Mouse (Mus musculus) heart, embryonic 16.5 days (tissue): ENCODE data around the gene Anpep. TPM values are rescaled to one million over a fixed set of nuclear protein-coding genes. Genes with fewer than 3 reads are reported as not detected.
A peak's percentile ranks its signal among the peaks of the same experiment; 100 is the strongest.

Experiments
- ATAC-seq: fragments of 200-750 bp; cut with Nextera tagmentation; replicated peaks from 2 replicates; pipeline ENCODE4 v1.8.0; 2017; ENCODE audit warnings: moderate number of reproducible peaks; ENCODE audit not compliant: insufficient read depth, low FRiP score; ENCODE audit errors: extremely low read depth
- H3K27ac ChIP-seq: fragments of 300-500 bp; sonication (generic); 2 replicates; pipeline ENCODE4 v1.5.1; 2014; ENCODE audit warnings: mild to moderate bottlenecking, low read length, control low read depth, moderate library complexity
- H3K27me3 ChIP-seq: fragments of 300-500 bp; sonication (generic); 2 replicates; pipeline ENCODE4 v1.6.1; 2014; ENCODE audit warnings: low read length, mixed read lengths; ENCODE audit not compliant: control insufficient read depth, insufficient read depth
- H3K36me3 ChIP-seq: fragments of 300-500 bp; sonication (generic); 2 replicates; pipeline ENCODE4 v1.6.1; 2014; ENCODE audit not compliant: control insufficient read depth, insufficient read depth
- H3K4me1 ChIP-seq: fragments of 300-500 bp; sonication (generic); 2 replicates; pipeline ENCODE4 v1.6.1; 2014; ENCODE audit warnings: low read length, mixed read lengths; ENCODE audit not compliant: control insufficient read depth, insufficient read depth
- H3K4me2 ChIP-seq: fragments of 300-500 bp; sonication (generic); 2 replicates; pipeline ENCODE4 v1.6.1; 2014; ENCODE audit warnings: low read depth, mild to moderate bottlenecking, control low read depth, low read length
- H3K4me3 ChIP-seq: fragments of 300-500 bp; sonication (generic); 2 replicates; pipeline ENCODE4 v1.5.1; 2014; ENCODE audit warnings: mild to moderate bottlenecking, control low read depth, low read length
- H3K9ac ChIP-seq: fragments of 300-500 bp; sonication (generic); 2 replicates; pipeline ENCODE4 v1.6.1; 2014; ENCODE audit warnings: low read length, control low read depth
- H3K9me3 ChIP-seq: fragments of 300-500 bp; sonication (generic); replicated peaks from 2 replicates; pipeline ENCODE4 v1.6.1; 2016; ENCODE audit warnings: low read length; ENCODE audit not compliant: control insufficient read depth
- WGBS: fragments of 180-500 bp; shearing (Covaris S2); extraction: QIAGEN DNeasy Blood & Tissue Kit; methylation state at CpG from one replicate; pipeline ENCODE4 v1.1.7; 2014; 5-methylcytosine and 5-hydroxymethylcytosine counted together
- polyA plus RNA-seq: library from polyadenylated mRNA; unstranded; fragments of >200 nt; fragmentation: Nextera tagmentation; extraction: Ambion mirVana; gene quantifications from 2 replicates; pipeline ENCODE4 v1.2.1, GENCODE M21; 2015

Anpep gene
- polyA plus RNA-seq, 1 experiment from 2014 or later: 19.1 TPM

GRCm38 (mm10) chr7:79828341-79828740 lies 32.5 kb downstream of the Anpep start:
- Histone ChIP-seq H3K9ac (no peak overlapping the region), H3K27me3 (no peaks in the 10 kb centered on the region)
- 74% methylated on average over 3 of the region's 3 CpGs for WGBS

GRCm38 (mm10) chr7:79822092-79822695 lies 38.7 kb downstream of the Anpep start:
- ATAC-seq: no peak
- Histone ChIP-seq H3K9me3 (peaks cover 2% of the 10 kb centered on the region; the same call in 1 of the 2 replicates), H3K9ac (no peak overlapping the region), H3K4me3 (no peak overlapping the region), H3K4me2 (no peak overlapping the region), H3K4me1 (peaks cover 7% of the 10 kb centered on the region), H3K36me3 (0 out of 2 replicates have a peak, but pooled peaks cover 6% of the 10 kb centered on the region), H3K27ac (no peak overlapping the region), H3K27me3 (no peaks in the 10 kb centered on the region)
- WGBS: 70% methylated on average over 12 of the region's 12 CpGs

More at GRCm38 (mm10) chr7:79828341-79828740, 32.5 kb downstream of the Anpep start:
- ATAC-seq: no peak
- no peak overlapping the region for H3K27ac ChIP-seq
- H3K4me1 ChIP-seq: no peaks in the 10 kb centered on the region
- peaks cover 2% of the 10 kb centered on the region; the same call in 1 of the 2 replicates for H3K9me3 ChIP-seq
- H3K4me2 ChIP-seq: no peak overlapping the region
- no peak overlapping the region for H3K4me3 ChIP-seq
- H3K36me3 ChIP-seq: 0 out of 2 replicates have a peak, but pooled peaks cover 6% of the 10 kb centered on the region

- no peak for ATAC-seq
- Histone ChIP-seq H3K4me1 (peaks cover 7% of the 10 kb centered on the region), H3K36me3 (0 out of 2 replicates have a peak, but pooled peaks cover 3% of the 10 kb centered on the region), H3K4me3 (no peak overlapping the region), H3K4me2 (no peak overlapping the region), H3K27ac (no peak overlapping the region), H3K9me3 (peaks cover 2% of the 10 kb centered on the region; the same call in 1 of the 2 replicates), H3K9ac (no peak overlapping the region), H3K27me3 (peaks cover 2% of the 10 kb centered on the region; the same call in 1 of the 2 replicates)
- WGBS: 60% methylated on average over 11 of the region's 11 CpGs
Measured at GRCm38 (mm10) chr7:79819996-79820395, 40.9 kb downstream of the Anpep start.

GRCm38 (mm10) chr7:79819515-79819914 lies 41.3 kb downstream of the Anpep start:
- Histone ChIP-seq H3K36me3 (no peaks in the 10 kb centered on the region), H3K27me3 (peaks cover 2% of the 10 kb centered on the region; the same call in 1 of the 2 replicates), H3K4me1 (peaks cover 7% of the 10 kb centered on the region), H3K27ac (no peak overlapping the region), H3K4me3 (no peak overlapping the region), H3K9ac (no peak overlapping the region), H3K4me2 (no peak overlapping the region), H3K9me3 (no peaks in the 10 kb centered on the region)
- WGBS: 14% methylated on average over 4 of the region's 4 CpGs
- 0 out of 2 replicates have a peak, but pooled peaks have one; percentile 67 for ATAC-seq

- Histone ChIP-seq H3K27ac (no peak overlapping the region), H3K9me3 (no peaks in the 10 kb centered on the region), H3K4me1 (peaks cover 7% of the 10 kb centered on the region), H3K36me3 (no peaks in the 10 kb centered on the region), H3K27me3 (peaks cover 2% of the 10 kb centered on the region; the same call in 1 of the 2 replicates), H3K4me3 (no peak overlapping the region), H3K9ac (no peak overlapping the region), H3K4me2 (no peak overlapping the region)
- ATAC-seq: no peak
- WGBS: 9% methylated on average over 6 of the region's 6 CpGs
Measured at GRCm38 (mm10) chr7:79818321-79818720, 42.5 kb downstream of the Anpep start.

GRCm38 (mm10) chr7:79813409-79813808 lies 47.5 kb downstream of the Anpep start:
- H3K27me3 ChIP-seq: peaks cover 23% of the 10 kb centered on the region

GRCm38 (mm10) chr7:79810611-79811506 lies 50.0 kb downstream of the Anpep start, which contains the start of gene Mesp2:
TSS of gene Mesp2 (plus strand) at chr7:79810727.
- 11% methylated on average over 70 of the region's 71 CpGs for WGBS
- no peaks in the 10 kb centered on the region for H3K36me3 ChIP-seq

More at GRCm38 (mm10) chr7:79813409-79813808, 47.5 kb downstream of the Anpep start:
- WGBS: 65% methylated on average over 1 of the region's 1 CpGs
- H3K4me1 ChIP-seq: peaks cover 3% of the 10 kb centered on the region; the same call in 1 of the 2 replicates
- no peak overlapping the region for H3K4me3 ChIP-seq
- H3K9ac ChIP-seq: no peak overlapping the region
- no peak overlapping the region for H3K27ac ChIP-seq
- H3K36me3 ChIP-seq: no peaks in the 10 kb centered on the region
- no peak for ATAC-seq
- H3K4me2 ChIP-seq: no peak overlapping the region
- H3K9me3 ChIP-seq: no peaks in the 10 kb centered on the region

GRCm38 (mm10) chr7:79808561-79808960 lies 52.3 kb downstream of the Anpep start:
- Histone ChIP-seq H3K36me3 (no peaks in the 10 kb centered on the region), H3K27me3 (peaks cover 21% of the 10 kb centered on the region), H3K27ac (no peak overlapping the region), H3K4me2 (no peak overlapping the region), H3K9me3 (no peaks in the 10 kb centered on the region), H3K4me1 (peaks cover 7% of the 10 kb centered on the region), H3K4me3 (no peak overlapping the region), H3K9ac (no peak overlapping the region)
- 80% methylated on average over 7 of the region's 7 CpGs for WGBS
- no peak for ATAC-seq

More at GRCm38 (mm10) chr7:79810611-79811506, 50.0 kb downstream of the Anpep start, which contains the start of gene Mesp2:
- ATAC-seq: peak; percentile 73
- Histone ChIP-seq H3K27ac (no peak within 1 kb of the TSS), H3K4me1 (peaks cover 3% of the 10 kb centered on the region; the same call in 1 of the 2 replicates), H3K27me3 (peaks cover 21% of the 10 kb centered on the region), H3K4me2 (peak within 1 kb of the TSS; percentile 59), H3K9me3 (no peaks in the 10 kb centered on the region), H3K9ac (peak within 1 kb of the TSS; percentile 71), H3K4me3 (peak within 1 kb of the TSS; percentile 51)
